Mouse (Mus musculus): ENCODE measurements around the gene Usp6nl. TPM values are rescaled to one million over a fixed set of nuclear protein-coding genes. Genes with fewer than 3 reads are reported as not detected.

Usp6nl gene
- polyA plus RNA-seq, 1 experiment from 2014 or later = 12.4 TPM

- Histone ChIP-seq H3K4me1 (peaks cover 16% of the 10 kb centered on the region), H3K27me3 (no peaks in the 10 kb centered on the region), H3K27ac (no peak overlapping the region), H3K9me3 (no peaks in the 10 kb centered on the region), H3K9ac (no peak overlapping the region), H3K4me2 (no peak overlapping the region), H3K4me3 (no peak overlapping the region), H3K36me3 (no peaks in the 10 kb centered on the region)
- 72% methylated on average over 10 of the region's 10 CpGs for WGBS
- ATAC-seq (ENCODE audit: borderline replicate concordance, extremely low read depth, low FRiP score, low TSS enrichment) = no peak
Measured at GRCm38 (mm10) chr2:6487566-6488488, 165.4 kb downstream of the Usp6nl start.

DNA sequence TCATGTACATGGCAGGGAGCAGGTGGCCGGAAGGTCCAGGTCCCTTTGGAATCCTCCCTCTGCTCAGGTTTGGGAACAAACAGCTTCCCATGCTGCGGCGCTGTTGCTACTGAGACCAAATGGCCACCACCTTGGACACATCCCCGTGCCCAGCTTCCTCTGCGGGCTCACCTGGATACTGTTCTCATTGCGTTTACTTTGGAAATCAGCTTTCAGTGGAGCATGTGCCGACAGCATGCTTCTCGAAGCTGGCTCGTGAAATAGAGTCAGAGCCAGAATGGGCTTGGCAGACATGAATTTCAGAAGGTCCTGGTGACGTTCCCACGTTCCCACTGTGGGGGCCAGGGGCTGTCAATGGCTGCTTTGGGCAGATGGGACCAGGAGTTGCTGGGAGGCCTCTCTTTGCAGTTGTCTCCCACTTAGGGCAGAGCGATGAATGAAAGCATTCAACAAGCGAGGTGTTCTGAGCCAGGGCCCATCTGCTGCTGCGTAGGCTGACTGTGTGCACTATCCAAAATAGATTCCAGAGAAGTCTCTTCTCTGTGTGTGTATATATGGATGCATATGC, 166.1 kb downstream of the Usp6nl start:
- Histone ChIP-seq H3K4me2 (no peak overlapping the region), H3K9ac (no peak overlapping the region), H3K27ac (no peak overlapping the region), H3K4me1 (peaks cover 9% of the 10 kb centered on the region), H3K4me3 (no peak overlapping the region), H3K9me3 (no peaks in the 10 kb centered on the region), H3K27me3 (no peaks in the 10 kb centered on the region), H3K36me3 (no peaks in the 10 kb centered on the region)
- WGBS = 75% methylated on average over 14 of the region's 14 CpGs
- ATAC-seq (ENCODE audit: borderline replicate concordance, extremely low read depth, low FRiP score, low TSS enrichment) = no peak

GRCm38 (mm10) chr2:6490076-6490475, 167.6 kb downstream of the Usp6nl start:
- no peak for ATAC-seq (ENCODE audit: borderline replicate concordance, extremely low read depth, low FRiP score, low TSS enrichment)
- H3K9ac ChIP-seq = no peak overlapping the region
- no peaks in the 10 kb centered on the region for H3K4me1 ChIP-seq
- no peak overlapping the region for H3K4me2 ChIP-seq
- no peak overlapping the region for H3K27ac ChIP-seq
- WGBS = 86% methylated on average over 6 of the region's 6 CpGs
- no peaks in the 10 kb centered on the region for H3K9me3 ChIP-seq
- H3K27me3 ChIP-seq = no peaks in the 10 kb centered on the region
- H3K36me3 ChIP-seq = no peaks in the 10 kb centered on the region
- H3K4me3 ChIP-seq = no peak overlapping the region

- no peak for ATAC-seq (ENCODE audit: borderline replicate concordance, extremely low read depth, low FRiP score, low TSS enrichment)
- no peaks in the 10 kb centered on the region for H3K27me3 ChIP-seq
- no peak overlapping the region for H3K4me3 ChIP-seq
- no peak overlapping the region for H3K27ac ChIP-seq
- H3K9me3 ChIP-seq = no peaks in the 10 kb centered on the region
- no peak overlapping the region for H3K4me2 ChIP-seq
- H3K9ac ChIP-seq = no peak overlapping the region
- 69% methylated on average over 4 of the region's 4 CpGs for WGBS
- H3K4me1 ChIP-seq = no peaks in the 10 kb centered on the region
- no peaks in the 10 kb centered on the region for H3K36me3 ChIP-seq
Measured at GRCm38 (mm10) chr2:6490870-6491269, 168.4 kb downstream of the Usp6nl start.

- no peak overlapping the region for H3K4me3 ChIP-seq
- ATAC-seq (ENCODE audit: borderline replicate concordance, extremely low read depth, low FRiP score, low TSS enrichment) = no peak
- H3K9ac ChIP-seq = no peak overlapping the region
- no peak overlapping the region for H3K4me2 ChIP-seq
- no peaks in the 10 kb centered on the region for H3K27me3 ChIP-seq
- 70% methylated on average over 5 of the region's 5 CpGs for WGBS
- no peak overlapping the region for H3K27ac ChIP-seq
- H3K36me3 ChIP-seq = no peaks in the 10 kb centered on the region
- no peaks in the 10 kb centered on the region for H3K9me3 ChIP-seq
- no peaks in the 10 kb centered on the region for H3K4me1 ChIP-seq
Measured at GRCm38 (mm10) chr2:6493886-6494285, 171.4 kb downstream of the Usp6nl start.

Other genes starting within 250 kb of the Usp6nl start
- gene Proser2, start 192.5 kb upstream of the Usp6nl start, polyA plus RNA-seq (2015; fragmentation: Nextera tagmentation; extraction: Ambion mirVana) = 7.2 and 7.7 TPM in 2 replicates
- gene Echdc3, start 109.6 kb upstream of the Usp6nl start, polyA plus RNA-seq (2015; fragmentation: Nextera tagmentation; extraction: Ambion mirVana) = 9.6 and 9.7 TPM in 2 replicates